Mouse (Mus musculus) right cerebral cortex, adult 2 months (tissue): Measurements from ENCODE around the gene Celsr1.

Source experiments
- DNase-seq, 2 experiments: peaks; one replicate each; pipeline ENCODE4 v3.0.0; 2021 to 2022; ENCODE audit warnings: low spot score in 2 of 2

The Celsr1 gene

GRCm38 (mm10) chr15:86033191-86033841 is at the start of gene Celsr1:
Gene Celsr1 (minus strand): TSS chr15:86033777.
- no peak for DNase-seq

GRCm38 (mm10) chr15:86083261-86083741 is 49.7 kb upstream of the Celsr1 start:
- no peak for DNase-seq

DNA sequence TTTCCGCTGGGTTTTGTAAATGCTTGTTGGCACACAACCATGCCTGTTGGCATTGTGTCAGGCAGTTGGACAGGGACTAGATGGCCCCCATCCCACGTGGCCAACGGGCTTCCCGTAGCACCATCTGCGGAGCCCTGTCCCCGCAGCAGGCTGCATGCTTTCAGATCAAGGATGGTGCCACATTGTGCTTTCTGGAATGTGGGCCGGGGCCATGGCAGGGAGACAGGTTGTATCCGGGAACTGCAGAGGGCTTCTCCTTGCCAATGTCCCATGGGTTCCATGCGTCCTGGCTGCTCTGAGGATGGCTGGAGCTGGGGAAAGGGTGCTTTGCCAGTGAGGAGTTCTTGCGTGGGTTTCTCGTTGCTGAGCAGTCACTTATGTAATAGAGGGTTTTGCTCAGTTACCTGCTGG is 49.0 kb upstream of the Celsr1 start:
- DNase-seq = peak; percentile 54 to 58

- DNase-seq = no peak
Observed at GRCm38 (mm10) chr15:86081654-86082053, 48.1 kb upstream of the Celsr1 start.

DNA sequence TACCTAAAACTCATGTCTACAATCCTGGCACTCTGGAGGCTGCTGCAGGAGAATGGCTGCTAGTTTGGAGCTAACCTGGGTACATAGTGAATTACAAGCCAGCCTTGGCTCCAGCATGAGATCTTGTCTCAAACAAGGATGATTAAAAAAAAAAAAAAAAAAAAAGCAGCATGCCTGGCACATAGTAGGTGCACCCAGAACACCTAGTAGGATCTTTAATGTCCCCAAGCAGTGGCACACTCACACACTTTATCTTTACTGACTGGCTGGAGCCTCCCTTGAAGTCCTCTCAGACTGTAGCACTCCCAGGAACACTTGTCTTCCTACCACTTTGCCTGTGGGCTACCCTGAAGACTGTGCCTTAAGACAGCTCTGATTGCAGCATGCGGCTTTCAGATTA is 46.8 kb upstream of the Celsr1 start:
- DNase-seq = no peak

DNA sequence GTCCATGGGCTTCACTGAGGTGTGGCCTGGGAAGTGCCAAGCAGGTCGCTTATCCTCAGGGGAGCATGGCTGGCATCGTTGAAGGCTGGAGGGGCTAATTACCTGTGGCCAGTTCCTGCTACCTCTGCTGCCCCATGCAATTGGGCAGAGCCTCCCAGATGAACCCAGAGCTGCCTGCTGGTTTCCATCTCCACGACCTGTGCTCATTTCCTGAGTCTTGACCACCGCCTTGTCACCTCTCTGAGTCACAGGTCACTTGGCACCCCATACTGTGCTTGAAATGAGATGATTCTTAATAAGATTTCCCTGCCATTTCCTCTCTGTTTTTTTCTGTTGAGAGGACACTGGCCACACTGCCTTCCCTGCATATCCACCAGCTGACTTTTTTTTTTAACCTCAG is 46.3 kb upstream of the Celsr1 start:
- DNase-seq = no peak

DNA sequence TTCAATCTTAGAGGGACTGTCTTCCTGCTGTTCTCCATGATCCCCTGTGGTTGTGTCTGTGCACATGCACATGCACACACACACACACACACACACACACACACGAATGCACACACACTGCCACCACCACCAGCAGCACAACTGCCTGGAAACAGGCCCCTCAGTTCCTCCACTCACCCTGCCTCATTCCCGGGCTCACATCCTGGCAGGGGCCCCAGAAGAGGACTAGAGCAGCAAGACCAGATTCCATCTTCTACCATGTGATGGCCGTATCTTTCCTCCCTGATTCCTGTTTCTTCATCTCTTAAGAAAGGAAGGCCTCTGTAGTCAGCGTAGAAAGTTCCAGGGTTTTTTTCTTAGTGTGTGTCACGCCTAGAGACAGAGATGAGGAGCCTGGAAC is 45.9 kb upstream of the Celsr1 start:
- no peak for DNase-seq

DNA sequence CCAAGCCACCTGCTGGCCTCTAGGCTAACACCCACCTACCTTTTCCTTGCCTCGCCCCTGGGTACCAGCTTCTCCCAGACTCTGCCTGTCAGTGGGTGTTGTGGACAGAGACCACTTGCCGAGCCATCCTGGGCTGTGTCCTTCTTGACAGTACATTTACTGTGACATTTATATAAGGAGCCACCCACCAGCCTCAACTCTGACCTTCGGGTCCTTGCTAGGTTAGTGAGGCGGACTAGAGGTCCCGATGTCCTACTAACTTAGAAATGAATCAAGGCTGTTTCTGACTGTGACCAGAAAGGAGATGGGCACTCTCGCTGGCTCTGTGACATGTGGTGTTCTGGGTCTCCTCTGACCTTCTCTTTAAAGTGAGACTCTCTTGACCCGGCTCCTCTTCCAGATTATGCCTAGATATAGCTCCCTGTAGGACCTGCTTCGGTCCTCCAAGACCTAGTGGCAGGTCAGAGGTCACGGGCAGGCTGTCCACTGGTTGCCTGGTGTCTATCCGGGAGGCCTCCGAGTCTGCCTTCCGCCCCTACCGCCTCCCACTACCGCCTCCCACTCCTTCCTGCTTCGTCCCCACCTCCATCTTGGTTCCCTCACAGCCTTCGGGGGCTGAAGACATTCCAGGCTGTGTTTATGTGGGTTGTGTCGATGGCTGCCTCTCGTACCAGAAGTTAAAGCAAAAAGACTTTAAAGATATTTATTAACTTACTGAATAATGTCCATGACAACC is 45.1 kb upstream of the Celsr1 start:
- DNase-seq = peak in 1 of 2 experiments; percentile 55

DNA sequence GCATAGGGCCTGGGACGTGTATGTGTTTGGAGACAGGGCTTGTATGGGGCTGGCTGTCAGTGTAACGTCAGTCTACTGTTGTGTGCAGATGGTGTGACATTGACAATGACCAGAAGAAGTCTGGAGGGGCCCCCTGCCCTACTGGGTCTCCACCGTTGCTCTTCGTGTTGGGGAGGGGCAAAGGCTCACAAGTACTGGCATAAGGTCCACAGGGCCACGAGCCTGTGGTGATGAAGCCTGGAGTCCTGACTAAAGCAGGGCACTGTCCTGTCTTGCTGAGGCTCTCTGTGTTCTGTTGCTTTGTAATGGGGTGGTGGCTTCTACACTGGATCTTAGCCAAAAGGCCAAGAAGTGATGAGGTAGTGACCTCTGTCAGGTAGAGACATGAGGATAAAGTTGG is 44.4 kb upstream of the Celsr1 start:
- no peak for DNase-seq

DNA sequence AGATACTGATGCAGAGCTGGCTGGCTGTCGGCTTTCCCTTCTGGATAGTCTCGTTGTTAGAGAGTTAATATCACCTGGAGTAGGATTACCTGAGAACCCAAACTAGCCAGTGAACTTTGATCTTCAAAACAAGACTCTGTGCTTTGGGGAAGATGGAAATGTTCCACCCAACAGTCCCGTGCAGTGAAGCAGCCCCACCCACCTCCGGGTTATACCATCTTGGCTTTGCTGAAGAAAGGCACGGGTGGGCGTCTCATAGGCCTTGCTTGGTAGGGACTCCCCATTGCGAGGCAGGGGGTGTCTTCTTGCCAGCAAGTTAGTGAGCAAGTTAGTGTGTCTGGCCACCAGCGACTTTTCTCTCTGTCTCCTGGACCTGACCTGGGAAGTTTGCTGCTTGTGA is 42.8 kb upstream of the Celsr1 start:
- DNase-seq = no peak

DNA sequence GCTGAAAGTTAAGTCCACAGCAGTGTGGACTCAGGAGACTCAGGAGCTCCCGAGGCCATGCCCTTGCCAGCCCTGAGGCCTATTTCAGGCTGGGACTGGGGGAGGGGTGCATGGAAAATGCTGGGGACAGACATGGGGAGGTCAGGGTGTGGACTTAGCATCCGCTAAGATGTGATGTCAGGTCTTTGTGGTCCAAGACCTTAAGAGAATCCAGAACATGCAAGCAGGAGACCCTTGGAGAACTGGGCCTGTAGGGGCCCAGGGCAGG is 42.4 kb upstream of the Celsr1 start:
- no peak for DNase-seq

GRCm38 (mm10) chr15:86075305-86076047 is 41.9 kb upstream of the Celsr1 start:
- no peak for DNase-seq

- DNase-seq = no peak
Observed at GRCm38 (mm10) chr15:86074171-86074937, 40.8 kb upstream of the Celsr1 start.

- no peak for DNase-seq
Observed at GRCm38 (mm10) chr15:86071166-86071565, 37.6 kb upstream of the Celsr1 start.

DNA sequence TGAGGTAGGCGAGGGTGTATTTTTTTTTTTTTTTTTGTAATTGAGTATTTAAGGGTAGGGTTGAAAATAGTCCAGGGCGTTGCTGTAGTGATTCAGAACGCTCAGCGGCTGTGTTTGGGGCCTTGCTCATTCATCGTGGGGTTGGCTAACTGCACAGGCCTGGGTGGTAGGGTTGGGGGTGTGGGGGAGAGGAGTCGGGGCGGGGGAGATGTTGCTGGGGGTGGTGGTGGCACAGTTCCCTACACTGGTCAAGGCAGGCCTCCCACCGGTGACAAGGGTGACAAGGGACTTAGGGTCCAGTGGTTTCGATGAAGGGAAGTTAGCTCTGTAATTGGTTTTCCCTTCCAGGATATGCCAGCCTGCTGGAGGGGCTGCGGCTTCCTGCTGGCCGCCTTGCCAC is 36.8 kb upstream of the Celsr1 start:
- DNase-seq = no peak

GRCm38 (mm10) chr15:86069011-86069791 is 35.6 kb upstream of the Celsr1 start:
- DNase-seq = no peak

GRCm38 (mm10) chr15:86067941-86068495 is 34.4 kb upstream of the Celsr1 start:
- no peak for DNase-seq

GRCm38 (mm10) chr15:86067581-86067910 is 34.0 kb upstream of the Celsr1 start:
- DNase-seq = peak; percentile 41 to 59

GRCm38 (mm10) chr15:86066836-86067580 is 33.4 kb upstream of the Celsr1 start:
- peak; percentile 63 to 67 for DNase-seq

DNA sequence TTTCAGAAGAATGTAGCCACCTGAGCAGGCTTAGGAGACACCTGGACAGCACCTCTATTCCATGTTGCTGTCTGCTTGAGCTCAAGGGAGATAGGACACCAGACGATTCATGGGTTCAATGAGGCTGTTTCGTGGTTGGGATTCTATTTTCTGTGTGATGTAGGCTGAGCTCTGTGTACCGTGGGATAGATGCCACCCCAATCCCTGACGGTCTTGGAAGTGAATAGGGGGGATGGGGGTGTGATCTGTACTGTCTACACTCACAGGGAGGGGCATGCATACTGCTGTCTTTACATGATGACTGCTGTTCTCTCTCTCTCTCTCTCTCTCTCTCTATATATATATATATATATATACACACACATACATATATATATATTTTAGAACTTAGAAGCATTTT is 31.8 kb upstream of the Celsr1 start:
- DNase-seq = peak in 1 of 2 experiments; percentile 45
